Mouse (Mus musculus) urinary bladder, postnatal 10 days (tissue): ENCODE results near the gene Ltbp3.
"Not testable (repeated sequence)": the region's sequence is repeated elsewhere in the genome, so short reads cannot be mapped to it uniquely, and the experiment has no call there.

Experiments used
- DNase-seq: peaks from one replicate; pipeline ENCODE4 v3.0.0; 2022; ENCODE audit warnings: low spot score

Ltbp3 gene

DNA sequence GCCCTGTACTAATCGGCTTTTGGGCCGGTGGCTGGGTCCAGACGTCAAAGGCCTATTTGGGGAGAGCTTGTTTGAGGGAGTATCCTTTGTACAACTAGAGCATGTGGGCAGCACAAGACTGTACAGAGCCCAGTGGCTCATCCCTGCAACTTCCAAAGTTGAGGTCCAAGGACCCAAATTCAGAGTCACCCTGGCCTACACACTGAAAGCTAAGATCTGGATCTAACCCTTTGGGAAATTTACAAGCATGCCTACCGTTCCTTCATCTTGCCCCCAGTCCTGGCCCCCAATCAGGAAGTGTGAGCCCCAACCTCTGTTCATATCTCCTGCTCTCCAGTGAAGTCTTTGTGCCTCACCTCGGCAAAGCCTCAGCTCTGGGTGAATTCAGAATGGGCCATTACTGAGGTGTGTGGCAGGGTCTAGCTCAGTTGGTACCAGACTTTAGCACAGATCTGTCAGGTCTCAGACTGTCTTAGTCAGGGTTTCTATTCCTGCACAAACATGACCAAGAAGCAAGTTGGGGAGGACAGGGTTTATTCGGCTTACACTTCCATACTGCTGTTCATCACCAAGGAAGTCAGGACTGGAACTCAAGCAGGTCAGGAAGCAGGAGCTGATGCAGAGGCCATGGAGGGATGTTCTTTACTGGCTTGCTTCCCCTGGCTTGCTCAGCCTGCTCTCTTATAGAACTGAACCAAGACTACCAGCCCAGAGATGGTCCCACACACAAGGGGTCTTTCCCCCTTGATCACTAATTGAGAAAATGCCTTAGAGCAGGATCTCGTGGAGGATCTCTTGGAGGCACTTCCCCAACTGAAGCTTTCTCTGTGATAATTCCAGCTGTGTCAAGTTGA lies 53.4 kb downstream of the Ltbp3 start:
- not testable (repeated sequence) for DNase-seq

- no peak for DNase-seq
Observed at GRCm38 (mm10) chr19:5794771-5795576, 54.3 kb downstream of the Ltbp3 start.

DNA sequence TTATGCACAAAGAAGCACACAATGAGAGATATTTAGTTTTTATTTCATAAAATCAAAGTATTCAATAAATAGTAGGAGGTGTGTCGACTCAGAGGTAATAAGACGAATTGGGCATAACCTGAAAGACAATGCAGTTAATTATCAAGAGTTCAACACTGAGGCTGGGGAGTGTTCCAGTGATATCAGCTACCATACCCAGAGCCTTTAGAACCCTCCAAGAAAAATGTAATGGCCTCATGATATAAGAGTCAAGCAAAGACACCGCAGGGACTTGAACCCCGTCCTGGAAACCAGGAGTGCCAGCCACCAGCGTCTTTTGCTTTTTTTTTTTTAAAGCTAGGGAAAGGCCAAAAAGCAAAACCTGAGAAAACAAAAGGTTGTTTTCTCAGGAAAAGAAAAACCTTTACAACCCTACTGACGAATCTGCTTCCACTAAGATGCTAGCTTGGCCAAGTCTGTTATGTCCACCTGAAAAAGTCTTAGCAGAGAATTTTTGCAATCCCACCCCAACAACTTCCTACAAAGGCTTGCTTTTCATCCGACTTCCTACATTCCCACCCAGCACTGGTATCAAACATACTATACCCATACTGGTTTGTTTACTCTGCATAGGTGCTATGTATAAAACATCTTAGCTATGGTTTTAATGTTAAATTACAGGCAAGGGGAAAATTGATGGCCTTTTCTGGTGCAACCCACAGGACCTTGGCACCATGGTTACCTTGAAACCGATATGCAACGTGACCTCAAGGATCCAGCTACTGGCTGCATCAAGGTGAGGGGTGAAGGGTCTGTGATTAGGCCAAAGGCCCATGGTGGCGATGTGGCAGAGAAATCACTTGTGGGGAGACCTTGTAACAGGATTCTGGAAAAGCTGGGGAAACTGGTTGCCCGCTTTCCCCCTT lies 55.2 kb downstream of the Ltbp3 start:
- no peak for DNase-seq

DNA sequence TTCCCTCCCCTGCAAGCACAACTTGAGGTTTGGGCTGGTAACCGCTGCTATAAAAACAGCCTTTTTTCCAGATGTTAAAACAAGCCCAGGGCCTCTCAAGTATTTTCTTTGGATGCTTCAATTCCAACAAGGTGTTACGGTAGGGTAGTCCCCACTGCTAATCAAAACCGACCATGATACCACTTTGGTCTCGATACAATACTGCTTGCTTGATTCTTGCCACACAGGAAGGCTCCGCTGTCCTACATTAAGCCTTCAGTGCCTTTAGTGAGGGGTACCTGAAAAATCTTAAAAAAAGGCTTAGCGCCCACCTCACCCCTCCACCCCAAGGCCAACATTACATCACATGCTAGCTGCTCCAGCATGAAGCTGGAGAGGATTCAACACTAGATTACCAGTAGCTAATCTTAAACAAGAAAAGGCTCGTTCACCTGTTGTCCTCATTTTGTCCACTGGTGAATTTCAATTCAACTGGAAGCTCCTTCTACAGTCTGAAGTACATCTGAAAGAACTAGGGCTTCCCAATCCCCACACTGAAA lies 55.9 kb downstream of the Ltbp3 start:
- DNase-seq, result no peak

DNA sequence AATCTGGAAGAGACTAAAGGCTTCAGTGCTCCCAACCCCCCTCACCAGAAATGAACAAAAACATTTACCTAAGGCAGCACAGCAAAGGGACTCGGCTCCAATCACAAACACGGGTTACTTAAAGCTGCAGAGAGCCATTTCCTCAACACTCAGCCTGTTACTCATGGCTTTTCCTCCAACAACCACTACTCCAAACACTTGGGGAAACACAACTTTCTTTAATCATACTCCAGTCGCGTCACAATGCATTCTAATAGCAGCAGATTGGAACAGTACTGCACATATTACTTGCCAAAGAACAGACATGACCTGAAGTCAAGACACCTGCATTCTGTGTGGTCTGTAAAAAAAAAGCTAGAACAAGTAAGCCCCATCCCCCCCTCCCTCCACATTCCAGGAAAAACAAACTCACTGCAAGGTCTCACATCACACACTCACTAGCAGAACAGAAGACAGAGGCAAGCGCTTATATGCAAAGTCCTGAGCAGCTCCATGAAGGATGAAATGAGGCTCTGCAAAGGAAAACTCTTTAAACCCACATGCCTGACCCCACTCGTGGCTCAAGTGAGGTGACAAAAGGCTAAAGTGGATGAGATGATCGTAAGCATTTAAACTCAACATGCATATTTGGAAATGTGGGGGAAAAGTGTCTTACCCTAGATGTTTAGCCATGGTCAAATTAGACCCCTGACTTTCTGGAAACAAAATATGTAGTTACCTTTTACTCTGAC lies 56.8 kb downstream of the Ltbp3 start:
- DNase-seq, result no peak

DNA sequence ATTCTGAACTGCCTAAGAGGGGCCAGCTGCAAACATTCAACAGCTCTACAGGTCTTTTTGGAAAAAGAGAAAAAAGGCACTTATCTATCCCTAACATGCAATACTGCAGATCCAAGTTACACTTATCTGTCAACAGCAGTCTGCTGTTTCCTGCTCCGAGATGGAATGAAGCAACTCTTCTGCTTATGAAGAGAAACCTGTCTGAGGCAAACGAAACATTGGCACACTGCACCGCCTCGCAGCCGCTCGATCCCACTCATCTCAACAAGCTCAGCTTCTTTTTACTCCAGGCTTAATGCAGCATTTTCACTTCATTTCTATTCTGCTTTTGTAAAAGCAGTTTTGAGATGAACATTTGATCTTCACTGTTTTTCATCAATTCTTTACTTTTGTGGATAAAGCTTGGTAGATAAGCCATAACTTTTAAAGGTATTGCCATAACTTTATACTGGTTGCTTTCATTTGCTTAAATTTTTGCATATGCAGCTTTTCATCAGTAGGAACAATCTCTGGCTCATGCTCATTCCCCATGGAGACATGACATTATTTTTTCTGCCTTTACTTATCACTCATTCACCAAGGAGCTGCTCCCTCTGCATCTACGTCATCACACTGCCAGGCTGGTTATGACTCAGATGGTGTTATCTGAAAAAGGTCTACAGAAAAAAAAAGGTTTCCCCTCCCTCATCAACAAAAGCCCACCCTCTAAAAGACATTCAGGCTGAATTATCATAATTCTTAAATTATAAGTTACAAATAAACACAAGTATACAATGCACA lies 58.2 kb downstream of the Ltbp3 start:
- no peak for DNase-seq

DNA sequence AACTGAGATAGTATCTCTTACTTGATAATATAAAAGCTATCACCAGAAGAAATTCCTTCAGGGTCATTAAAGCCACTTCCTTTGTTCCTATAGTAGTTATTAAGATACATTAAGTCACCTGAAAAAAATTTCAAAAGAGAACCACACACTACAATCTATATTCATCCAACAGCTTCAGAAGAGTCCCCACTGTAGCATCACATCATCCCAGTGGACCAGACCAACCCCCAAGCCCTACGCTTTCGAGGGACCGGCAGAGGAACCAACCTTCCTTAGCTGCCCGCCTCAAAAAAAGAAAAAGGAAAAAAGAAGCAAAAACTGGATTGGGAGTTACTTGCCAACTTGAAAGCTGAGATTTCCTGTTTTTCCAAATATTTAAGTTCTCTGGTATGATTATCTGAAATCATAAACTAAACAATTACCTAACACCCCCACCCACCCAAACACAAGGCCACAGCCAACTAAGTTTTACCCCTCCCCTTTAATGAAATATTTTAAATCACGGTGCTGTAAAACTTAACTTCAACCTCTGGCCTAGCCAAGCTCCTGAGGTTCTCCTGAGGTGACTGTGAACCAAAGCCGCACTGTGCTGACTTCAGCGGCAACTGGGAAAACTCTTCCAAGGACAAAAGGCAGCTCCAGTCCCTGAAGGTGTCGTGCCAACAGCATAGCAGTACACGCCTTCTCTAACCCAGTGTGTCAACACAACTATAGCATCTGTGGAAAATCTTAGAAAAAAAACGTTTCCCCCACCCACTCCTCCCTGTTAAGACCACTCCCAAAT lies 59.1 kb downstream of the Ltbp3 start:
- DNase-seq, result no peak

- DNase-seq, result no peak
Observed at GRCm38 (mm10) chr19:5800350-5800631, 59.6 kb downstream of the Ltbp3 start.

DNA sequence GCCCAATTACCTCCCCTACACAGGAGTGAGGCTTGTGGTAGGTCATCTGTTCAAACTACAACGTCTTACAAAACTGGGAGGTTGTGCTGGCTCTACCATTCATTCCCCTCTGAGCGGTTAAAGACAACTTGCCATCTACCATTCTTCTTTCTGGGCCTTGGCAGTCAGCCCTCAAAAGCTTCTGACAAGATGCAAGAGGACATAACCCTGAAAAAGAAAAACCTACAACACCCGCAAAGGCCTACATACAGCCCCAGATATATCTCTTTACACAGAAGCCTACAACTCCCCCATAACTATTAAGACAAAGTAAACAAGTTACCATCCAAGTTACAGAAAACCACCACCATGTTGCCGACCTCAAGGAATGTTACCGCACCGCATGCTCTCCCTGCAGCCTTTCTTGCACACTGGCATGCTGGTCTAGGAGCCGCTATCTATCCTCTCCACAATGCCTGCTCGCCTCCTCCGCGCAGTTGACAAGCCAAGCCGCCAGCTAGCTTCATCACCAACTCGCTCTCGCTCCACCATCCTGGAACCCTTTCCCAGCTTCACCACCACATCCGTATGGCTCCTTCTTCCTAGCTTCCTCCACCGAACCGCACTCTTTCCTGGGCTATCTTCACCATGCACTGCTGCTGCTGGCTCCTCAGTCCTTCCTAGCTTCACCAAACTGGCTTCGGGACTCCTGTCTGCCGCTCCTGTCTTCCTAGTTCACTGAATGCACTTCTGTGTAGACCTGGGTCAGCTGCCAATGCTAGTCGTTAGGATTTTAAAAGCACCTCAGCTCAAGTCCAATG lies 60.1 kb downstream of the Ltbp3 start:
- DNase-seq, result no peak

GRCm38 (mm10) chr19:5801432-5801964 lies 60.8 kb downstream of the Ltbp3 start:
- DNase-seq, result no peak

- peak; percentile 93 for DNase-seq
Observed at GRCm38 (mm10) chr19:5802011-5802786, 61.5 kb downstream of the Ltbp3 start.

- DNase-seq, result no peak
Observed at GRCm38 (mm10) chr19:5802787-5803040, 62.0 kb downstream of the Ltbp3 start.

- DNase-seq, result peak; percentile 99
Observed at GRCm38 (mm10) chr19:5803041-5803880, 62.6 kb downstream of the Ltbp3 start.

DNA sequence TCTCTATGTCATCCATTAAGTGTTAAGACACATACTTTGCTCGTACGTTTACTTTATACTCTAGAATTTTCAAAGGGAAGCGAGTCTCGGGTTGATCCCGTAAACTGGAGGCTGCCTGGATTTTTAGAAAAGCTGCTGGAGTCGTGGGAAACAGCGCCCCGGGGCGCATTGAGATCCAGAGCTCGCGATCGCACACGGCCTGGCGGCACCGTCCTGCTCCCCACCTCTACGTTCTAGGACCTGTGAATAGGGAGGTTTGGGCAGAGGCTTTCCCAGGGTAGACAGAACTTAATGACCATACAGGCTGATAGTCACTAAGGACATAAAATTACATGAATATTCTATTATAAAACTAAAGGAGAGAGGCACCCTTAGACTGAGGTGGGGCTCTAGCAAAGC lies 63.2 kb downstream of the Ltbp3 start:
- no peak for DNase-seq

DNA sequence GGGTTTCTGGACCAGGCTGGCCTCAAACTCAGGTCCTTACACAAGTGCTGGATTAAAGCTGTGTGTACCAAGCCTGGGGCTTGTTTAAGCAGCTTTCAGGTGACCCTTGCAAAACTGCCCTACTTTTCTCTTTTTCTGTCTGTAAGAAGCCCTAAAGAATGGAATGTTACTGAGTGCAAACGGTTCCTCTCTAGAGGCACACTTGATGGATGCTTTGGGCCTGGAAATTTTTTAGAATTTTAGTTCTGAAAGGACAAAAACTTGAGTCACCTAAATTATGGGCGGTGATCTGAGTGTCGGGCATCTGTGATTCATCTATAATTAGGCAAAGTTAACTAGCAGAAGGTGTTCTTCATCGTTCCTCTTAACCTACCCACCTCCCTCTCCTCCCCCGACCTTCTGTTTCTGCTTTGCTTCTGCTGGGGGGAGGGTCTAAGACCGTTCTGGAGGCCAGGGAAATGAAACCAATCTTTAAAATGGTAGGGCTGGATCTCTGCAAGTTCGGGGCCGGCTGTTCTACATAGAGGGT lies 63.7 kb downstream of the Ltbp3 start:
- no peak for DNase-seq

DNA sequence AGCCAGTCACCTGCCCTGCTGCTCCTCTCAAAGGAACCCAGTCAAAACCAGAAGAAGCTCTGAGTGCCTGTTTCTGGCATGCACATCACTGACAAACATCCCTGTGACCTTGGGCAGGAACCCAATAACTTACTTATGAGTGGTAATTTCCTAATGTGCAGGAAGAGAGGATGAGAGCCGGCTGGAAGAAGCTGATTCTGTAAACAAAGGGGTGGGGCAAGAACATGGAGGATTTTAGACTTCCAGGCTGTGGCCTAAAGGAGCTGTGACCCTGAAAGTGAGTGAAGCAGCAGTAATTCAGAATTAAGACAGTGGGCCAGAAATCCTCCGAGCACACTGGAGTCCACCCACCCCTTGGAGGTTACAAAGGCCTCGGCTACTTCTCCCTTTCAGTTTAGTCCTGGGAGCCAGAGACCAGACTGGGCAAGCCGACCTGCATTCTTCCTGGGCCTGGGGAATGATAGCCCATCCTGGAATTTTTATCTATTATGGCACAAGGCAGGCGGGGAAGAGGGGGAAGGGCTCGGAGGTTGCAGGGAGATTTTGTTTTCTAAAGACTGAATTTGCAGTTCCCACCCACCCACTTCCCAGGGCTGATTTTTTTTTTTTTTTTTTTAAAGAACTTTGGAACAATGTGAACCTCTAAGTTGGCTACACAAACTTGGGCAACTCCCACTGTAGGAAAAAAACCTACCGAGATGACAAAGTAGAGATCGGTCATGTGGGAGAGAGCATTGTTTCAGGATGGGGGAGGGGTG lies 65.5 kb downstream of the Ltbp3 start:
- no peak for DNase-seq
